Mouse (Mus musculus) heart, adult 2 months (tissue): Measurements from ENCODE around the gene Rsph3b. TPM values are rescaled to one million over a fixed set of nuclear protein-coding genes. Genes with fewer than 3 reads are reported as not detected.

Experiments
- DNase-seq, 2 experiments: peaks; one replicate each; pipeline ENCODE4 v3.0.0; 2021
- H3K27ac ChIP-seq: fragments of 200-600 bp; 2 replicates; pipeline ENCODE4 v1.8.1; 2022
- H3K27me3 ChIP-seq: fragments of 200-500 bp; 2 replicates; pipeline ENCODE4 v1.6.1; 2012; ENCODE audit warnings: mild to moderate bottlenecking, low read length, inconsistent platforms, mixed read lengths; ENCODE audit not compliant: control insufficient read depth, insufficient read depth
- H3K36me3 ChIP-seq: fragments of 200-500 bp; 2 replicates; pipeline ENCODE4 v1.6.1; 2012; ENCODE audit warnings: low read length, inconsistent platforms; ENCODE audit not compliant: control insufficient read depth, insufficient read depth
- H3K4me1 ChIP-seq: fragments of 200-500 bp; 2 replicates; pipeline ENCODE4 v1.6.1; 2011; ENCODE audit warnings: low read length; ENCODE audit not compliant: control insufficient read depth, insufficient read depth
- H3K4me3 ChIP-seq: fragments of 200-600 bp; 2 replicates; pipeline ENCODE4 v1.8.1; 2022
- H3K79me2 ChIP-seq: fragments of 200-500 bp; replicated peaks from 2 replicates; pipeline ENCODE4 v1.6.1; 2012; ENCODE audit warnings: mild to moderate bottlenecking, inconsistent platforms, low read length, moderate library complexity, mixed read lengths; ENCODE audit not compliant: control insufficient read depth, insufficient read depth
- H3K9ac ChIP-seq: fragments of 200-500 bp; 2 replicates; pipeline ENCODE4 v1.6.1; 2012; ENCODE audit warnings: low read depth, mild to moderate bottlenecking, control low read depth, inconsistent platforms, low read length, mixed read lengths
- CTCF ChIP-seq: fragments of 200-600 bp; IDR thresholded peaks from 2 replicates; pipeline ENCODE4 v1.8.1; 2022; ENCODE audit warnings: antibody characterized with exemption, mild to moderate bottlenecking, moderate library complexity
- EP300 ChIP-seq: fragments of 200-500 bp; IDR thresholded peaks from 2 replicates; pipeline ENCODE4 v1.6.1; 2011; ENCODE audit warnings: low read depth, low read length, control low read depth; ENCODE audit not compliant: insufficient read depth
- POLR2A ChIP-seq: fragments of 200-500 bp; IDR thresholded peaks from 2 replicates; pipeline ENCODE4 v1.6.1; 2011; ENCODE audit warnings: mild to moderate bottlenecking, low read depth, low read length, control low read depth; ENCODE audit not compliant: insufficient read depth
- WGBS: fragments of 180-500 bp; shearing (Covaris S2); methylation state at CpG from one replicate; pipeline ENCODE4 v1.1.7; 2018; 5-methylcytosine and 5-hydroxymethylcytosine counted together
- intact Hi-C: fragments of 180-260 bp; cut with DNase I; formaldehyde crosslinking; loops from one replicate; pipeline ENCODE4 v1.15.1; 2025
- microRNA-seq, 2 experiments: library from miRNA; unstranded; fragments of <30 nt; microRNA quantifications; one replicate each; pipeline ENCODE4 v1.2.0; 2021
- polyA plus RNA-seq: library from polyadenylated mRNA; depleted of rRNA; stranded (reverse); fragments of >200 nt; gene quantifications from 2 replicates; pipeline ENCODE4 v1.2.3, GENCODE M21; 2012; rRNA removed
- total RNA-seq, 2 experiments: library from RNA; stranded (reverse); gene quantifications; 2 replicates each; pipeline ENCODE4 v1.2.3; 2021

Rsph3b gene
- total and polyA plus RNA-seq, 3 experiments: 38.0 to 56.9 (median 47.1) TPM

GRCm38 (mm10) chr17:6862040-6862780 is 86.3 kb downstream of the Rsph3b start:
- Histone ChIP-seq H3K27me3 (no peaks in the 10 kb centered on the region), H3K9ac (no peak overlapping the region), H3K4me3 (no peak overlapping the region), H3K79me2 (no peaks in the 10 kb centered on the region), H3K36me3 (no peaks in the 10 kb centered on the region), H3K4me1 (no peaks in the 10 kb centered on the region), H3K27ac (no peak overlapping the region)
- TF ChIP-seq POLR2A: no peak
- WGBS: 69% methylated on average over 12 of the region's 12 CpGs
- no peak for DNase-seq
- intact Hi-C loops: no loop called here

GRCm38 (mm10) chr17:6861181-6862039 is 87.1 kb downstream of the Rsph3b start:
- intact Hi-C loops: no loop called here
- Histone ChIP-seq H3K27me3 (no peaks in the 10 kb centered on the region), H3K4me1 (no peaks in the 10 kb centered on the region), H3K4me3 (0 out of 2 replicates have a peak overlapping the region, but pooled peaks have one; percentile 30), H3K79me2 (no peaks in the 10 kb centered on the region), H3K27ac (no peak overlapping the region), H3K36me3 (no peaks in the 10 kb centered on the region), H3K9ac (0 out of 2 replicates have a peak overlapping the region, but pooled peaks have one; percentile 3)
- DNase-seq: peak; percentile 17 to 32
- WGBS: 17% methylated on average over 28 of the region's 28 CpGs
- no peak for TF ChIP-seq CTCF
- TF ChIP-seq POLR2A: no peak
- no peak for TF ChIP-seq EP300

DNA sequence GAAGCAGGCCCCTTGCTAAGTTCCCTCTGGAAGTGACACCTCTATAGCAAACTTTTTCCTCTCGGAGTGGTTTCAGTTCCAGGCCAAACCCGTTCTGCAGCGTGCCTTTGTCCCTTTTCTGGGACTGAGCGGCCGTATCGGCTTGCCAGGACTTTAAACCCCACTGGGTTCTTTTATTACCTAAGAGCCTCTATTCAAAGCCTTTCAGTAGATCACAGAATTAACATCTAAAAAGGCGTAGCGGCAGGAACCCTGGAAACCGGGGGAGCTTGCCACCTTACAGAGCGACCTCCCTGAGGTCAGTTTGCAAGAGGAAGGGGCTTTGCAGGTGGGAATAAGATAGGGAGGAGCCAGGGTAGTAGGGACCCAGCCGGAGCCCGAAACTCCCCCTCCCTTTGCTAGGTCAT is 88.0 kb downstream of the Rsph3b start:
- Histone ChIP-seq H3K79me2 (no peaks in the 10 kb centered on the region), H3K36me3 (no peaks in the 10 kb centered on the region), H3K27ac (no peak overlapping the region), H3K4me3 (no peak overlapping the region), H3K9ac (no peak overlapping the region), H3K4me1 (no peaks in the 10 kb centered on the region), H3K27me3 (no peaks in the 10 kb centered on the region)
- DNase-seq: no peak
- no peak for TF ChIP-seq CTCF
- no peak for TF ChIP-seq POLR2A
- TF ChIP-seq EP300: no peak
- 73% methylated on average over 12 of the region's 12 CpGs for WGBS
- intact Hi-C loops: no loop called here

DNA sequence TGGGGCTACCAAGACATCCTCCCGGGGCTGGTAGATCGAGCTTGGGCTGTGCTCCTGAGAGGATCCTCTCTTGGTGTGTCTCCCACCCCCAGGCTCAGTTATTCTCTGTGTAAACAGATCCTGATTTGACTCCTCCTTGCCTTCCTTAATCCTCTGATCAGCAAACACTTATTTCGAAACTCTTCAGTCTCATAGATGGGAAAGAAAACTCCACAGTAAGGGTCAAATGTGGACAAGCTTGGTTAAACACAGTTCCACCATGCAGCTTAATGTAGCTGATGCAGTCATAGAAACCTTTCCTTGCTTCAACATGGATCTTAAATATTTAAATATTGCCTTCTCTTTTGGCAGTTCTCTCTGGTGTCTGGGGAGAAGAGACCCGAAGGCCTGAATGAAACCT is 88.4 kb downstream of the Rsph3b start:
- 74% methylated on average over 4 of the region's 4 CpGs for WGBS
- Histone ChIP-seq H3K36me3 (no peaks in the 10 kb centered on the region), H3K27me3 (no peaks in the 10 kb centered on the region), H3K4me3 (no peak overlapping the region), H3K27ac (no peak overlapping the region), H3K79me2 (no peaks in the 10 kb centered on the region), H3K9ac (no peak overlapping the region), H3K4me1 (no peaks in the 10 kb centered on the region)
- TF ChIP-seq EP300 (no peak), CTCF (no peak), POLR2A (no peak)
- intact Hi-C loops: no loop called here
- no peak for DNase-seq

Small RNA genes within 50 kb of the gene (microRNA-seq; reads per million reads assigned to microRNA genes)
- 0 reads per million in 2 experiments for gene Mir692-1

Other genes with a start within 250 kb of the Rsph3b start
- gene Ezr, start 165.9 kb downstream of the Rsph3b start, total RNA-seq: 10 to 100 TPM; 33.4 to 35.7 TPM
- 24.2 TPM in 2 replicates for gene Ezr, start 165.9 kb downstream of the Rsph3b start, polyA plus RNA-seq
- gene Tagap1, start 12.5 kb upstream of the Rsph3b start, total RNA-seq: 1 to 10 TPM; 8.1 to 8.6 TPM
- gene Tagap1, start 12.5 kb upstream of the Rsph3b start, polyA plus RNA-seq: 10.2 and 13.9 TPM in 2 replicates
- gene Rnaset2b, start 22.0 kb upstream of the Rsph3b start, total RNA-seq: 100 to 1,000 TPM; 163 to 196 TPM
- gene Rnaset2b, start 22.0 kb upstream of the Rsph3b start, polyA plus RNA-seq: 166 and 246 TPM in 2 replicates
- gene Gm49721, start 30.2 kb upstream of the Rsph3b start, total RNA-seq: not detected
- not detected in 2 replicates for gene Gm49721, start 30.2 kb upstream of the Rsph3b start, polyA plus RNA-seq
- gene Gm1604a, start 76.9 kb upstream of the Rsph3b start, total RNA-seq: not detected
- gene Gm1604a, start 76.9 kb upstream of the Rsph3b start, polyA plus RNA-seq: not detected in 2 replicates
- 10 to 100 TPM; 33.6 to 33.7 TPM for gene Rps6ka2, start 221.4 kb upstream of the Rsph3b start, total RNA-seq
- 26.4 and 45.6 TPM in 2 replicates for gene Rps6ka2, start 221.4 kb upstream of the Rsph3b start, polyA plus RNA-seq